Mouse (Mus musculus): ENCODE data around the gene Ap1g1.
"Not testable (repeated sequence)": the region's sequence is repeated elsewhere in the genome, so short reads cannot be mapped to it uniquely, and the experiment has no call there.

Ap1g1 gene

GRCm38 (mm10) chr8:109778280-109778977, at the start of gene Ap1g1:
TSS of gene Ap1g1 (plus strand) at chr8:109778554.
- DNase-seq: peak; percentile 97

GRCm38 (mm10) chr8:109731012-109731411, 47.3 kb upstream of the Ap1g1 start:
- DNase-seq: no peak

GRCm38 (mm10) chr8:109734018-109734417, 44.3 kb upstream of the Ap1g1 start:
- DNase-seq: no peak

GRCm38 (mm10) chr8:109736819-109737218, 41.5 kb upstream of the Ap1g1 start:
- no peak for DNase-seq

- peak; percentile 89 to 90 for DNase-seq
Measured at GRCm38 (mm10) chr8:109737237-109738048, 40.9 kb upstream of the Ap1g1 start, which contains the start of gene Atxn1l. TSS of gene Atxn1l (minus strand) at chr8:109737739.

- DNase-seq: no peak
Measured at GRCm38 (mm10) chr8:109738049-109738380, 40.3 kb upstream of the Ap1g1 start.

- no peak for DNase-seq
Measured at GRCm38 (mm10) chr8:109747468-109748199, 30.7 kb upstream of the Ap1g1 start.

- DNase-seq: no peak
Measured at GRCm38 (mm10) chr8:109750274-109750673, 28.1 kb upstream of the Ap1g1 start.

- no peak for DNase-seq
Measured at GRCm38 (mm10) chr8:109750699-109751098, 27.7 kb upstream of the Ap1g1 start.

- DNase-seq: no peak
Measured at GRCm38 (mm10) chr8:109751731-109752485, 26.4 kb upstream of the Ap1g1 start.

- DNase-seq: no peak
Measured at GRCm38 (mm10) chr8:109754696-109755095, 23.7 kb upstream of the Ap1g1 start.

GRCm38 (mm10) chr8:109755554-109755953, 22.8 kb upstream of the Ap1g1 start:
- DNase-seq: not testable (repeated sequence)

GRCm38 (mm10) chr8:109756849-109757248, 21.5 kb upstream of the Ap1g1 start:
- no peak for DNase-seq

GRCm38 (mm10) chr8:109759426-109759825, 18.9 kb upstream of the Ap1g1 start:
- DNase-seq: no peak

- no peak for DNase-seq
Measured at GRCm38 (mm10) chr8:109760221-109760620, 18.1 kb upstream of the Ap1g1 start.

- no peak for DNase-seq
Measured at GRCm38 (mm10) chr8:109764031-109764430, 14.3 kb upstream of the Ap1g1 start.

- no peak for DNase-seq
Measured at GRCm38 (mm10) chr8:109766081-109766480, 12.3 kb upstream of the Ap1g1 start.

- no peak for DNase-seq
Measured at GRCm38 (mm10) chr8:109773154-109773553, 5.2 kb upstream of the Ap1g1 start.

GRCm38 (mm10) chr8:109777851-109778250, 503 bp upstream of the Ap1g1 start:
- DNase-seq: no peak

GRCm38 (mm10) chr8:109778993-109779421, 653 bp downstream of the Ap1g1 start:
- no peak for DNase-seq

GRCm38 (mm10) chr8:109779431-109780228, 1.3 kb downstream of the Ap1g1 start:
- DNase-seq: no peak

- DNase-seq: no peak
Measured at GRCm38 (mm10) chr8:109780548-109780947, 2.2 kb downstream of the Ap1g1 start.
